Mouse (Mus musculus) bone marrow, adult 2 months (tissue): ENCODE measurements around the gene Rftn1. TPM values are rescaled to one million over a fixed set of nuclear protein-coding genes. Genes with fewer than 3 reads are reported as not detected.

Experiments
- H3K27ac ChIP-seq: fragments of 200-500 bp; 2 replicates; pipeline ENCODE4 v1.5.1; 2012; ENCODE audit warnings: low read depth, mild to moderate bottlenecking, control low read depth, inconsistent platforms, low read length; ENCODE audit not compliant: control insufficient read depth, poor library complexity, insufficient read depth
- H3K4me1 ChIP-seq: fragments of 200-500 bp; 2 replicates; pipeline ENCODE4 v1.6.1; 2011; ENCODE audit warnings: low read length; ENCODE audit not compliant: control insufficient read depth, insufficient read depth
- H3K4me3 ChIP-seq: fragments of 200-500 bp; replicated peaks from 2 replicates; pipeline ENCODE3; 2011; ENCODE audit warnings: mild to moderate bottlenecking, low read depth, low read length, control low read depth; ENCODE audit not compliant: control insufficient read depth
- CTCF ChIP-seq: fragments of 200-500 bp; IDR thresholded peaks from 2 replicates; pipeline ENCODE4 v1.5.1; 2011; ENCODE audit warnings: low read length, control low read depth; ENCODE audit not compliant: control insufficient read depth, insufficient read depth
- POLR2A ChIP-seq: fragments of 200-500 bp; IDR thresholded peaks from 2 replicates; pipeline ENCODE4 v1.6.1; 2011; ENCODE audit warnings: low read depth, mild to moderate bottlenecking, control low read depth, low read length, borderline replicate concordance; ENCODE audit not compliant: control insufficient read depth
- WGBS: fragments of 180-500 bp; shearing (Covaris S2); methylation state at CpG from one replicate; pipeline ENCODE4 v1.1.7; 2018; 5-methylcytosine and 5-hydroxymethylcytosine counted together
- polyA plus RNA-seq: library from polyadenylated mRNA; stranded (reverse); fragments of >200 nt; gene quantifications from 2 replicates; pipeline ENCODE4 v1.2.4, GENCODE M21; 2011; ENCODE audit warnings: low replicate concordance; ENCODE audit not compliant: missing spikeins, insufficient read depth, insufficient read length

Rftn1 gene
- polyA plus RNA-seq, 1 experiment: 18.0 TPM

DNA sequence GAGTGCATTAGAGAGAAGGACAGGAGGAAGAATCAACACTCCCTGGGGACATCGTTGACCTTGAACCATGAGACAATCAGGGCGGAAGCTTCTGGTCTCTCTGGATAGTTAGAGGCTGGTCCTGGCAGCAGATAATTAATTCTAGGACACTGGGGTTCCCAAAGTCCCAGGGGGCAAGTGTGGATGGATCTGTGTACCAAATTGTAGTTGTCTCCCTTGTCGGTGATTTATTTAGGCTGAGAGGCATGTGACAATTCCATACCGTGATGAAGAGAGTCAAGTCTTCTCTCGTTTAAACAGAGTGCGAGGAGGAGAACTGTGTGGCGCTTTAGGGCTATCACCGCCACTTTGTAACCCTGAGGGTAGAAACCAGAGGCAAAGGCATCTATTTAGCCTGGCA is 40.7 kb upstream of the Rftn1 start:
- TF ChIP-seq POLR2A (no peak), CTCF (no peak)
- H3K27ac ChIP-seq: no peak overlapping the region
- H3K4me3 ChIP-seq: no peak overlapping the region
- WGBS: 88% methylated on average over 8 of the region's 8 CpGs
- no peaks in the 10 kb centered on the region for H3K4me1 ChIP-seq

DNA sequence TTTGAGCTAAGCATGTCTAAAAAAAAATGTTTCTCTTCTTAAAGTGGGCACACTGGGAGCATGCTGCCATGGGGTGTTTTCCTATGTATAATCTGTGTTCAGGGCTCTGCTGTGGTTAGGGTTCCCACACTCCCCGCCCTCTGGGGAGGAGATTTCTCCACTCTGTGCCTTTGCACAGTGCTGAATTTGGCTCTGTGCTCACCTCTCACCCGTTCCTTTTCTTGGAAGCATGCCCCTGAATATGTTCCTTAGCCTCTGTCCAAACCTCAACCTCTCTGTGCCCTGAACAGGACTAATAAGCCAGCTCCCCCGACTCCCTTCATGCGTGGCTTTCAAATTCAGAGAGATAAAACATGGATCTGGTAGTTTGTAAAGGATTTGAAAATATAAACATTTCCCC is 39.1 kb upstream of the Rftn1 start:
- no peak overlapping the region for H3K4me3 ChIP-seq
- H3K27ac ChIP-seq: no peak overlapping the region
- H3K4me1 ChIP-seq: no peaks in the 10 kb centered on the region
- WGBS: 47% methylated on average over 4 of the region's 4 CpGs
- TF ChIP-seq POLR2A: no peak
- no peak for TF ChIP-seq CTCF

DNA sequence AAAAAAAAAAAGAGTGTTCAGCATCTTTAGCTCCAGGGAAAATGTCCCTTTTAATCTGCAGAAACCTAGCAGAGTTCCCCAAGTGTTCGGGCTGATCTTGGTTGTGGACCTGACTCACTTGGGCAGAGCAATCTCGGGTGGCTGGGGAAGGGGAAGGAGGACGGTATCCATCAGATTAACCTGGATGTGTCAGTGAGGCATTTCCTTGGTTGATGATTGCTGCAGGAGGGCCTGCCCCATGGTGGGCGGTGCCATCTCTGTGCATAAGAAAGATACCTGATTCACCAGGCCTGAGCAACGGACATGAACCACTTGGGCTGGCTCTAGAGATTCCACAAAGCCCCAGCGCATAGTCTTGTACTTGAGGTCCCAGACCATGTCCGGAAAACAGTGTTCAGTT is 36.9 kb upstream of the Rftn1 start:
- Histone ChIP-seq H3K27ac (no peak overlapping the region), H3K4me1 (no peaks in the 10 kb centered on the region), H3K4me3 (no peak overlapping the region)
- no peak for TF ChIP-seq POLR2A
- 74% methylated on average over 7 of the region's 7 CpGs for WGBS

DNA sequence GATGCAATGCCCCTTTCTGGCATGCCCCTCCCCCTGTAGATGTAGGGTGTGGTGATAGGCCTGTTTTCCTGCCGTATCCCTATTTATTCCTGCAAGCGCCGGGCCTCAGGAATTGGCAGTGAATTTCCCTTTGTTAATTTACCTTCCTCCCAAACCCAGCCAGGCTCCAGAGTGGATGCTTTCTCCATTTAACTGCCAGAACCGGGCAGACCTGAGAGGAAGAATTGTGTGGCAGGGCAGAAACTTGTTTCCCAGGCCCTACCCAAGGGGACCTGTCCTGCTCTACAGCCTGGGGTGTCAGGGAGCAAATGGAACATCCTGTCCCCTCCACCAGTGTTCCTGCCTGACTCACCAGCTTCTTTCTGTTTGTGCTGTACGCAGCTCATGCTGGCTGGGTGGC is 34.2 kb upstream of the Rftn1 start:
- TF ChIP-seq POLR2A (no peak), CTCF (no peak)
- Histone ChIP-seq H3K4me3 (no peak overlapping the region), H3K27ac (no peak overlapping the region), H3K4me1 (no peaks in the 10 kb centered on the region)
- 85% methylated on average over 5 of the region's 5 CpGs for WGBS

DNA sequence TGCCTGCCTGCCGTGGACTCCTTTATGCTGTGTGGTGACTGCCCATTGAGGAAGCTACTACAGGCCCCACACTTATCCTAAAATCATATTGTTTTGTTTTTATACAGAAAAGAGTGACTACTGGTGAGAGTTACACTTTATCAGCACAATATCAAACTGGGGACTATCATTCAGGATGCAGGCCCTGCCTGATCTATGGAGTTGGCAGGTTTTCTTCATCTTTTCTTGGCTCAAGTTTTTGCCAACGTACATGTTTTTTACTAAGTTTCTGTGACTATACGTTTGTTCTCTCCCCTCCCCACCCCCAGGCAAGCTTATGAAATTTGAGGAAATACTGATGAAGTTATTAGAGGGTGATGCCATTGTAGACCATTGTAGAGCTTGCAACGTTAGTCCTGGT is 27.5 kb upstream of the Rftn1 start:
- WGBS: 34% methylated on average over 4 of the region's 4 CpGs
- no peak overlapping the region for H3K4me3 ChIP-seq
- H3K27ac ChIP-seq: no peak overlapping the region
- no peak for TF ChIP-seq CTCF
- TF ChIP-seq POLR2A: no peak
- H3K4me1 ChIP-seq: no peaks in the 10 kb centered on the region

DNA sequence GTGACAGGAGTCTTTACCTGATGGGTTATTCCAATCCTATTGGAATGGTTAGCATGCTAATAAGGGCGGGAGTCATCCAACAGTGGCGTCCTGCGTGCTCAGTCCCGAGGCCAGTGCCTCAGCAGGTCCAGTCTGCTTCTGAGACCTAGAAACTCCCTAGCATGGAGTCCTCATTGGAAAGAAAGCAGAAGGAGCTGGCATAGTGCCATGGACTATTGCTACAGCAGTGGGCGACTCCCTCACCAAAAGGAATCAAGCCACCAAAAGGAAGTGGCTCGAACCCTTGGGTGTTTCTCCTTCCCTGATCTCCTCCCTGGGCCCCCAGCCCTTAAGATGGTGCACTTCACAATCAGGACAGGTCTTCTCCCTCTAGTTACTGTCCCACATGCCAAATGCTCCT is 24.6 kb upstream of the Rftn1 start:
- TF ChIP-seq CTCF: no peak
- TF ChIP-seq POLR2A: no peak
- Histone ChIP-seq H3K27ac (no peak overlapping the region), H3K4me1 (no peaks in the 10 kb centered on the region), H3K4me3 (no peak overlapping the region)
- WGBS: 65% methylated on average over 6 of the region's 6 CpGs

DNA sequence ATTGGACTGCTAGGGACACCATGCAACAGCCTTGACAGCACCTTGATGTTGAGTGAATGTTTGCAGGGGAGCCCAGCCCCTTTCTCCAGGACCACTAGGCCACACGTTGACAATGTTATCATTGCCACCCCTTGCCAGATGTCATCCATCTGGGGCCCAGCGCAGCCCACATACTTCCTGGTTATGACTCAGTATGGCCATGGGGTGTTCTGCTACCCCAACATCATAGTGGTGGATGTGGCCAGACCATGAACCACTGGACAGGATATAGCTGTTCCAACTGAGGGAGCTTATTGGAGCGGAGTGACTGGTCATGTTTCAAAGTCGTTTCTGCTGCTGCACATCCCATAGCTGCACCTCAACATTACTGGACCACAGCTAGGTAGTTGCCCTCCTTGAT is 22.6 kb upstream of the Rftn1 start:
- H3K27ac ChIP-seq: no peak overlapping the region
- H3K4me1 ChIP-seq: no peaks in the 10 kb centered on the region
- TF ChIP-seq CTCF: no peak
- H3K4me3 ChIP-seq: no peak overlapping the region
- 40% methylated on average over 4 of the region's 4 CpGs for WGBS

DNA sequence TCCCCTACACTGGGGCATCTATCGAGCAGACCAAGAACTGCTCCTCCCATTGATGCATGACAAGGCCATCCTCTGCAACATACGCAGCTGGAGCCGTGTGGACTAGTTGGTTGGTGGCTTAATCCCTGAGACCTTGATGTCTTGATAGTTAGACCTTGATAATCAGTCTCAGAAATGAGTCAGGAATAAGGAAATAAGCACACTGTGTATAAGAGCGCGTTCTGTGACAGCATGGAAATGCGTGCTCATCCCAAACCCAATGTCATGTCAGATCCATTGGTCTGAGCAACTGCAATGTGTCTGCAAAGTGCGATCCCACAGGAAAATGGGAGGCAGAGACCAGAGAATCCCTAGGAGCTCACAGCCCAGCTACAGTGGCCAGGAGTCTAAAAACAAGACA is 21.3 kb upstream of the Rftn1 start:
- Histone ChIP-seq H3K4me1 (no peaks in the 10 kb centered on the region), H3K27ac (no peak overlapping the region), H3K4me3 (no peak overlapping the region)
- WGBS: 82% methylated on average over 7 of the region's 7 CpGs
- TF ChIP-seq POLR2A: no peak
- TF ChIP-seq CTCF: no peak

DNA sequence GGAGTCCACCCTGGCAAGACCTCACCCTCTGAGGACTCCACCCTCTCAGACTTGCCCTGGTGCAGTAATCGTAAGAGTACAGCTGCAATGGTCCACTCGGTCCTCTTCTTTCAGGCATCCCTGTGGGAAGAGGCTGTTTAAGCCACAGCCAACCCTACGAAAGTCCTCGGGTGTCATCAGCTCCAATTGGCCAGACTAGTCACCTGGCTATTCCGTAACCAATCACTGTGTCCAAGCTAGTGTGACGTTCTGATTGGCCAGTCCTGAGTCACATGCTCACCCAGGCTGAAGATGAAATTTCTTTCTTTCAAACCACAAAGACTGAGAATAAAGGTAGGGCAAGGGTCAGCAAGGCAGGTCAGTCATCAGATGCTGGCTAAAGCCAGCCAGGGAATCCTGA is 19.4 kb upstream of the Rftn1 start:
- 84% methylated on average over 6 of the region's 6 CpGs for WGBS
- Histone ChIP-seq H3K27ac (no peak overlapping the region), H3K4me3 (no peak overlapping the region), H3K4me1 (no peaks in the 10 kb centered on the region)
- no peak for TF ChIP-seq POLR2A
- TF ChIP-seq CTCF: no peak
